Mouse (Mus musculus) T-helper 1 cell (primary cell): Measurements from ENCODE around the gene Vmn1r149.
"Not testable (repeated sequence)": the region's sequence is repeated elsewhere in the genome, so short reads cannot be mapped to it uniquely, and the experiment has no call there.

ENCODE experiments used
- in situ Hi-C: fragments of 300-600 bp; cut with MboI, MseI; formaldehyde crosslinking; loops from one replicate; pipeline ENCODE4 v1.15.1; 2025; ENCODE audit warnings: high pct_unique_total_duplicates

The Vmn1r149 gene

GRCm38 (mm10) chr7:22438129-22438528 is at the start of gene Vmn1r149:
Gene Vmn1r149 (minus strand): TSS chr7:22438229.
- in situ Hi-C loops = loop anchor here (10.0 kb wide), 2 partner anchors 347 to 1993 kb away; partner anchors contain the start of gene Vmn1r101

- in situ Hi-C loops = not testable (repeated sequence)
Observed at GRCm38 (mm10) chr7:22463975-22464374, 25.9 kb upstream of the Vmn1r149 start, which contains the start of gene Gm10665. Gene Gm10665 (minus strand): TSS chr7:22464075.

DNA sequence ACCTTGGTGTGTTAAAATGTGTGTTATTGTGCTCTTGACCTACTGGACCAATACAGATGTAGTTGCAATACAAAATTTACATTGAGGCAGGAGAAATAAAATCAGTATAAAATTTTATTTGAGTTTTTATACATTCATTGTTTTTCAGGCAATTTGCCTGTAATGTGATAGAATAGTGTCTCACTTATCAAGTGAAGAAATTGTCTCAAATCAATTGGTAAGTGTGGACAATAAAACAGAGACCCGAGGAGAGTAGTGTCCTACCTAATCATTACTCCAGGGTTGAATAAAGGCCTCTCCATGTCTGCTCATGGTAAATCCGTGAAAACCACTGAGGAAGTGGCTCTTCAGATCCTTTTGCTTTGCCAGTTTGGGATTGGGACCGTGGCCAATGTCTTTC is 24.7 kb downstream of the Vmn1r149 start, which contains the start of gene Vmn1r148:
TSS of gene Vmn1r148 (plus strand) at position 301 of the 400 bp plus-strand sequence.
- in situ Hi-C loops = loop anchor here (10.0 kb wide), 1 partner anchor 352 kb away; the partner anchor contains the start of gene Vmn1r157
